Mouse (Mus musculus) midbrain, embryonic 16.5 days (tissue): ENCODE measurements at regions not wholly inside any gene's neighbourhood (a gene's known extent, or its start where the extent isn't known, plus 50 kb on each side); places are given as distances from the start of the nearest gene placed in this dataset.

Source experiments
- ATAC-seq: fragments of 200-750 bp; cut with Nextera tagmentation; 2 replicates; pipeline ENCODE4 v1.8.0; 2017; ENCODE audit warnings: moderate TSS enrichment
- H3K27ac ChIP-seq: fragments of 300-500 bp; sonication (generic); 2 replicates; pipeline ENCODE4 v1.5.1; 2014; ENCODE audit warnings: mild to moderate bottlenecking, low read length, mixed read lengths
- H3K27me3 ChIP-seq: fragments of 300-500 bp; sonication (generic); 2 replicates; pipeline ENCODE4 v1.6.1; 2014; ENCODE audit warnings: low read depth, low read length, mixed read lengths; ENCODE audit not compliant: control insufficient read depth, insufficient read depth
- H3K36me3 ChIP-seq: fragments of 300-500 bp; sonication (generic); 2 replicates; pipeline ENCODE4 v1.6.1; 2014; ENCODE audit warnings: mild to moderate bottlenecking, low read length, moderate library complexity, mixed read lengths; ENCODE audit not compliant: control insufficient read depth, insufficient read depth
- H3K4me1 ChIP-seq: fragments of 300-500 bp; sonication (generic); 2 replicates; pipeline ENCODE4 v1.6.1; 2014; ENCODE audit warnings: mild to moderate bottlenecking, low read length, mixed read lengths; ENCODE audit not compliant: control insufficient read depth, insufficient read depth
- H3K4me2 ChIP-seq: fragments of 300-500 bp; sonication (generic); 2 replicates; pipeline ENCODE4 v1.6.1; 2014; ENCODE audit warnings: mild to moderate bottlenecking, low read length, mixed read lengths
- H3K4me3 ChIP-seq: fragments of 300-500 bp; sonication (generic); 2 replicates; pipeline ENCODE4 v1.5.1; 2014; ENCODE audit warnings: low read depth, mild to moderate bottlenecking, low read length, moderate library complexity, mixed read lengths
- H3K9ac ChIP-seq: fragments of 300-500 bp; sonication (generic); 2 replicates; pipeline ENCODE4 v1.6.1; 2014; ENCODE audit warnings: low read depth, low read length, mixed read lengths
- H3K9me3 ChIP-seq: fragments of 300-500 bp; sonication (generic); replicated peaks from 2 replicates; pipeline ENCODE4 v1.6.1; 2014; ENCODE audit warnings: mild to moderate bottlenecking, low read length, mixed read lengths; ENCODE audit not compliant: control insufficient read depth, poor library complexity, severe bottlenecking
- WGBS: fragments of 180-500 bp; shearing (Covaris S2); extraction: QIAGEN DNeasy Blood & Tissue Kit; methylation state at CpG from one replicate; pipeline ENCODE4 v1.1.7; 2014; 5-methylcytosine and 5-hydroxymethylcytosine counted together

DNA sequence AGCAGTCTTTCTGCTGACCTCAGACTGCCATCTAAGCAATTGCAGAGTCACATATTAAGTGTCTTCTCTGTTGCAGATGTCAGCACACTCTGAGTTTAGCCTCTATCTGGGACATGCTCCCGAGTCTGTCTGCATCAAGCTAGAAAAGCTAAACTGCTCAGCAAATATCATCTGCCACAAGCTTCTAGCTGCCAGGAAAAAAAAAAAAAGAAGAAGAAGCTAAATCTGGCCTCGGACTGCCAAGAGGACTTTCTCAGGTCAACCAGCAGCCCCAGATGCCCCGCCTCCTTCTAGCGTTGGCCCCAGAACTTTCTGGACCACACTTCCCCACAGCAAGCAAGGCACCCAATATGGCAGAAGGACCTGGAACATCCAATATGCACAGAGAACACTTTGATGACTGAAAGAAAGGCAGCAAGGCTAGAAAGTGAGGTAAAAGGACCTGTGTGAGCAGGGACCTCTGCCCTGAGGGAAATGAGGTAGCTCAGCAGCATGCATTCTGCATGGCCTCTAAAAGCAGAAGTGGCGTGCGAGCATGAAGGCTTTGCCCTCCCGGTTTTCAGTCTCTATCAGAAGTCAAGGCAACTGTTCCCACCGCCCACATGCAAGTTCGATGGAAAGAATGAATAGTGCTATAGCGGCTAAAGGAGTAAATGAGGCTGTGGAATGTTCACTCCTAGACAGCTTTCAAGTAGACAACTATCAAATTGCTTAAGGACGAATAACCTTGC is 305.8 kb upstream of the Clint1 start:
- H3K4me1 ChIP-seq = 0 out of 2 replicates have a peak, but pooled peaks cover 2% of the 10 kb centered on the region
- no peaks in the 10 kb centered on the region for H3K9me3 ChIP-seq
- ATAC-seq = no peak
- H3K9ac ChIP-seq = no peak overlapping the region
- H3K4me2 ChIP-seq = no peak overlapping the region
- 92% methylated on average over 11 of the region's 11 CpGs for WGBS
- no peaks in the 10 kb centered on the region for H3K36me3 ChIP-seq
- H3K27ac ChIP-seq = no peak overlapping the region
- H3K4me3 ChIP-seq = no peak overlapping the region
- no peaks in the 10 kb centered on the region for H3K27me3 ChIP-seq

DNA sequence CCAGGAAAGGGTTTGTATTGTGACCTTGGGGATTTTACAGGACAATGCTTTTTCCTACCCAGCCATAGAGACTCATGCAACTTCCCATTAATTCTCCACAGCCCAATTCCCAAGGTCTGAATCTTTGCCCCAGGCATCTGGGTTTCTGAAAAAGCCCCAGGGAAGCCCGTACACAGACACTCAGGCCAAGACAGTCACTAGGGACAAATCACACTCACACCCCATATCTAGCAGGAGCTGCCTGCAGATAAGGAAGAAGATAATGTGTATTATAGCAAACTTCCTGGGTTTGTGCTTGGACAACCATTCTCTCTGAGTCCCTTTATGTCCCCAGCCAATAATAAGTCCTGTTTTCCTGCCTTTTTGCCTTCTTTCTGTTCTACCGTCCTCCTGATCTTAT is 305.0 kb upstream of the Clint1 start:
- H3K36me3 ChIP-seq = no peaks in the 10 kb centered on the region
- no peak overlapping the region for H3K27ac ChIP-seq
- H3K9me3 ChIP-seq = no peaks in the 10 kb centered on the region
- H3K9ac ChIP-seq = no peak overlapping the region
- ATAC-seq = no peak
- 0 out of 2 replicates have a peak, but pooled peaks cover 2% of the 10 kb centered on the region for H3K4me1 ChIP-seq
- 77% methylated on average over 2 of the region's 2 CpGs for WGBS
- no peak overlapping the region for H3K4me2 ChIP-seq
- H3K4me3 ChIP-seq = no peak overlapping the region
- H3K27me3 ChIP-seq = no peaks in the 10 kb centered on the region

DNA sequence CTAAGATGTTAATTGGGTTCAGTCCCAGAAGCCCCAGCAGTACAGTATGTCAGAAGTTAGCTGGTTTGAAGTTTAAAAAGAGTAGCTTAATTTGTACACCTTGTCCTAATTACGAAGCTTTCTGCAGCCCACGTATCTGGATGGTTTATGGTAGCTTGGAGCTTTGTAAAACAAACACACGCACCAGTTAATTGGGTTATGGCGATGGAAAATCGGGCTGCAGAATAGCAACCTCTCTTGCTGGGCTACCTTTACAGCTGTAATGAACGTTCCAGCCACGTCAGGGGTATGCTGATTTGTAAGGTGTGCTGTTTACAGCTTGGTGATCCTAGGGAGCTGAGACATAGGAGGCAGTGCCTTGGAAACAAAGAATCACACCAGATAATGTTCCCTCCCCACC is 301.5 kb upstream of the Clint1 start:
- no peaks in the 10 kb centered on the region for H3K36me3 ChIP-seq
- H3K9me3 ChIP-seq = no peaks in the 10 kb centered on the region
- H3K27ac ChIP-seq = no peak overlapping the region
- no peak overlapping the region for H3K4me3 ChIP-seq
- no peak for ATAC-seq
- H3K27me3 ChIP-seq = no peaks in the 10 kb centered on the region
- H3K4me1 ChIP-seq = 0 out of 2 replicates have a peak, but pooled peaks cover 2% of the 10 kb centered on the region
- H3K9ac ChIP-seq = no peak overlapping the region
- H3K4me2 ChIP-seq = no peak overlapping the region
- 69% methylated on average over 7 of the region's 7 CpGs for WGBS

DNA sequence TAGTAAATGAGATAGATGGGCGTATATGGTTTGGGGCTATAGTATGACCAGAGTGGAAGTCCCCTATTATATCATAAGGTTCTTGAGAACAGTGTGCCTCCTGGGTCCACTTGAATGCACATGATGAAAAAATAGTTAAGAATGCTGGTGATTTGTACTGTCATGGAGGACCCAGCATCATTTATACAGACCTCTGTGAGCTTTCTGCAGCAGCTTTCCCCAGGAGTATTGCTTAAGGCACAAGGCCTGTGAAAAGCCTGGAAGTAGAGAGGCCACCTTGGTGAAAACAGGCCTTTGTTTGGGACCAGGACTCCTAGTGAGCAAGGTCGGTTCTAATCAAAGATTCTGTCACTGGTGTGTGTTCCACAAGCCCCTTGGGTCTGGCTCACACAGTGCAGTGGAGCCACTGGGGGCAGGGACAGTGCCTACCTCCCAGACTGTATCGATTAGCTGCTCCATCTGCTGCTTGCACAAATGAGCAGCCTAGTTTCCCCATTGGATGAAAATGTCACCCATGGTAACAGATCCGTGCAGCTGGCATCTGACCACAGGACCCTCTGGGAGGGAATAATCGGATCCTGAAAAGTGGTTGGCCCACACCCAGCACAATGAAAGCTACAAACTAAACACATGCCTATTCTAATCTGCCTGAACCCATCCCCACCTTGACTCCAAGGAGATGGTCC is 274.2 kb upstream of the Clint1 start:
- no peaks in the 10 kb centered on the region for H3K36me3 ChIP-seq
- H3K27ac ChIP-seq = peak overlapping the region; percentile 28; the same call in 1 of the 2 replicates
- H3K4me1 ChIP-seq = peaks cover 3% of the 10 kb centered on the region; the same call in 1 of the 2 replicates
- no peak overlapping the region for H3K4me3 ChIP-seq
- H3K27me3 ChIP-seq = no peaks in the 10 kb centered on the region
- peak; percentile 84 for ATAC-seq
- H3K4me2 ChIP-seq = no peak overlapping the region
- no peaks in the 10 kb centered on the region for H3K9me3 ChIP-seq
- no peak overlapping the region for H3K9ac ChIP-seq
- 19% methylated on average over 5 of the region's 5 CpGs for WGBS

DNA sequence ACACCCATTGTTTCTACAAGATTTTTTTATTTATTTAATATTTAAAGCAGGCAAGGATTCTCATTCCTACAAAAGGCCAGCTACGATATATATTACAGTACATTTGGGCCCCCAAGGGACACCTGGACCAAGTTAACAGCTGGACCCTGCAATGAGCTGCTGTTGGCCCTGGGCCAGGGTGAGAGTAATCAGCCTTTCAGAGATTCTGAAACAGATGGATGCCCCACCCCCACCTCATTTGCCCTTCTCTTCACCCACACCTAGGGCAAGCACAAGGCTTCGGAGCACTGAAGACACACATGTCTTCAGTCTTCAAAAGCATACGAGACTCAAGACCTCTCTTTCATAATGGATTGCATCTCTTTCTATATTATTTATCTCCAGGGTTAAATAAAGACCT is 259.5 kb upstream of the Clint1 start:
- Histone ChIP-seq H3K27ac (no peak overlapping the region), H3K27me3 (no peaks in the 10 kb centered on the region), H3K4me1 (peaks cover 5% of the 10 kb centered on the region; the same call in 1 of the 2 replicates), H3K9ac (no peak overlapping the region), H3K36me3 (no peaks in the 10 kb centered on the region), H3K4me3 (no peak overlapping the region), H3K4me2 (no peak overlapping the region), H3K9me3 (no peaks in the 10 kb centered on the region)
- ATAC-seq = no peak
- WGBS = 46% methylated on average over 3 of the region's 3 CpGs

DNA sequence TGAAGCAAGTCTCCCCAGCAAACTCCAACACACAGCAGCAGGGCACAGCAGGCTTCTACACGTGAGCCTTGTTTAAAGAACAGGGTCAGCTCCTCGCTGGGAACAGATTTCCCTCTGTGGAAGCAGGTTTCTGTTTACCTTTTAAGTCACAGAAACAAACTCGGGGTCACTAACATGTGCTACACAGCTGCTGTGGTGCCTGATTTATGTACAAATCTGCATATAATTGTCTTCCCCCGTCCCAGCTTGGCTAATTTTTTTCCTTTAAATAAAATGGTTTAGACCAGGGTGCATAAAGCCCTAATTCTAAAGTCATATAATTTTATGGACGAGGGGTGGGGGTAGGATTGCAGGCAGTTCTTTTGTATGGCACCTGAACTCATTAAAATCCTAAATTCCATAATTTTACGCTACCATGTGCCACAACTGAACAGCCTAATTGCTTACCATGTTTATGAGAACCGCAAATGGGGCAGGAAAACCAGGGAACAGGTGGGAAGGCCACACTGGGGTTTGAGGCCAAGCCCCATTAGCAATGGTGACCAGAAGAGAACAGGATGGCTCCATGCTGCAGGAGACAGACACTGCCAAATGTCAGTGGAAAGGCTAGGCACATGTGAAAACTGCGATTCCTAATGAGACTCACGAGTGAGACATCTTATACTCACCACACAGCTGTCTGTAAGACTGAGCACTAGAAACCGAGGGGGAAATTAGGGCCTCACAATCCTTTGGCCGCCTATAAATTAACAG is 258.8 kb upstream of the Clint1 start:
- H3K36me3 ChIP-seq = no peaks in the 10 kb centered on the region
- no peak overlapping the region for H3K4me3 ChIP-seq
- no peak overlapping the region for H3K4me2 ChIP-seq
- no peaks in the 10 kb centered on the region for H3K9me3 ChIP-seq
- H3K9ac ChIP-seq = no peak overlapping the region
- ATAC-seq = no peak
- 49% methylated on average over 11 of the region's 11 CpGs for WGBS
- no peaks in the 10 kb centered on the region for H3K27me3 ChIP-seq
- peaks cover 5% of the 10 kb centered on the region; the same call in 1 of the 2 replicates for H3K4me1 ChIP-seq
- no peak overlapping the region for H3K27ac ChIP-seq

DNA sequence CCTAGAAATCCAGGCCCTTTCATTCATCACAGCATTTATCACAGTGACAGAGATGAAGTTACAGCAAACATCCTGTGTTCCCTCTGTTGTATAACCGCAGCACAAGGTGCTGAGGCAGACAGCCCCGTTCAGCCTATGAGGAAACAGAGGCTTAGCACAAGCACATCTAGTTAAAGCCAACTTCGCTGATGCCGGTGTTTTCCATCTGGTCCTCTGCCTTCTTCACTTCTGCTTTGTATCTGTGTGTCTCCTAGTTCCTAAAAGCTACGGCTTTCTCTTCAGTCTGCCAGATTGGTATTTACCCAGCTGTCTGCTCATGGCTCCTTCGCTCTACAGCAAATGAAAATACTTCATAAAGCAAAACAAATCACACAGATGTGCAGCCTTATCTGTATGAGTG is 256.5 kb upstream of the Clint1 start:
- Histone ChIP-seq H3K36me3 (no peaks in the 10 kb centered on the region), H3K27me3 (no peaks in the 10 kb centered on the region), H3K9me3 (no peaks in the 10 kb centered on the region), H3K9ac (no peak overlapping the region), H3K4me3 (no peak overlapping the region), H3K4me1 (peaks cover 5% of the 10 kb centered on the region; the same call in 1 of the 2 replicates), H3K4me2 (no peak overlapping the region), H3K27ac (no peak overlapping the region)
- ATAC-seq = no peak
- WGBS = 79% methylated on average over 6 of the region's 6 CpGs

DNA sequence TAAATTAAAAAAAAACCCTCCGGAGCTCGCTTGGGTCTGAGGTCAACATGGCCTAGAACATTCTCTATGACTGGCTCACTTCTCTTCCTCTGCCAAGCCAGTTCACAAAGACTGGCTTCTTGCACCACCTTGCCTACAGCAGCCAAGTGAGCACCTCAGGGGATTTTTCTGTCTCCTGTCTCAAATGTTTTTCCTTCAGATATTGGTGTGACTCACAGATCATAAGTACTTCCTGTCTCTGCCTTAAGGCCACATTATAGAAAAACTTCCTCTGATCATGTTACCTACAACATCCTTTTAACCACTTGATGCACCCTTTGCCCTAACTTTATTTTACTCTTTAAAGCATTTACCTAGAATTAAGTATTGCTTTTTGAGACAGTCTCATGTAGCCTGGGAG is 230.0 kb upstream of the Clint1 start:
- Histone ChIP-seq H3K4me3 (no peak overlapping the region), H3K4me2 (no peak overlapping the region), H3K4me1 (no peaks in the 10 kb centered on the region), H3K27me3 (no peaks in the 10 kb centered on the region), H3K9ac (no peak overlapping the region), H3K27ac (no peak overlapping the region), H3K9me3 (no peaks in the 10 kb centered on the region), H3K36me3 (no peaks in the 10 kb centered on the region)
- ATAC-seq = no peak
- WGBS = 98% methylated on average over 2 of the region's 2 CpGs

DNA sequence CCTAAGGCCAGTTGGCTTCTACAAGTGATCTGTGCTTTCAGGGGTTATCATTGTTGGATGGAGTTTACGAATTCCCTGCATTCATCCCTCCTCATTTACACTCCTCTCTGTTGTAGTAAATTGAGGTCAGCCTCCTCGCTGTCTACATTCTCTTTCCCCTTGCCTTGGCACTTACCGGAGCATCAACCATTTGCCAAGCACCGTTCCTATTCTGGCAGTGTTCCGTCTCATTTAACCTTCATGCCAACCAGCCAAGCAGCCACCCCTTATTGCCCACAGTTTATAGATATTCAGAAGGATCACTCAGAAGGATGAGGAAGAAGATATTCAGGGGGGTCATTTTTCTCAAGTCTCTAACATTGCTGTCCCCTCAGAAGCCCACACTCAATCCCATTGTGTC is 229.2 kb upstream of the Clint1 start:
- H3K4me2 ChIP-seq = no peak overlapping the region
- H3K4me3 ChIP-seq = no peak overlapping the region
- no peaks in the 10 kb centered on the region for H3K27me3 ChIP-seq
- ATAC-seq = no peak
- no peaks in the 10 kb centered on the region for H3K9me3 ChIP-seq
- no peaks in the 10 kb centered on the region for H3K36me3 ChIP-seq
- no peaks in the 10 kb centered on the region for H3K4me1 ChIP-seq
- 84% methylated on average over 5 of the region's 5 CpGs for WGBS
- H3K9ac ChIP-seq = no peak overlapping the region
- H3K27ac ChIP-seq = no peak overlapping the region
